Mouse (Mus musculus) neural tube, embryonic 13.5 days (tissue): Measurements from ENCODE around the gene Ugt1a6b. TPM values are rescaled to one million over a fixed set of nuclear protein-coding genes. Genes with fewer than 3 reads are reported as not detected.

Experiments
- ATAC-seq: fragments of 200-750 bp; cut with Nextera tagmentation; 2 replicates; pipeline ENCODE4 v1.8.0; 2017; ENCODE audit warnings: low read depth, mild to moderate bottlenecking, moderate TSS enrichment, moderate library complexity
- H3K27ac ChIP-seq: fragments of 300-500 bp; sonication (generic); replicated peaks from 2 replicates; pipeline ENCODE4 v1.5.1; 2015; ENCODE audit warnings: moderate library complexity, mild to moderate bottlenecking, inconsistent platforms
- H3K27me3 ChIP-seq: fragments of 300-500 bp; sonication (generic); 2 replicates; pipeline ENCODE4 v1.6.1; 2015; ENCODE audit warnings: mild to moderate bottlenecking, inconsistent platforms
- H3K36me3 ChIP-seq: fragments of 300-500 bp; sonication (generic); 2 replicates; pipeline ENCODE4 v1.6.1; 2015; ENCODE audit warnings: mild to moderate bottlenecking, inconsistent platforms
- H3K4me1 ChIP-seq: fragments of 300-500 bp; sonication (generic); replicated peaks from 2 replicates; pipeline ENCODE4 v1.6.1; 2015; ENCODE audit warnings: inconsistent platforms
- H3K4me2 ChIP-seq: fragments of 300-500 bp; sonication (generic); 2 replicates; pipeline ENCODE4 v1.6.1; 2015; ENCODE audit warnings: inconsistent platforms, mild to moderate bottlenecking, moderate library complexity
- H3K4me3 ChIP-seq: fragments of 300-500 bp; sonication (generic); 2 replicates; pipeline ENCODE4 v1.5.1; 2015; ENCODE audit warnings: mild to moderate bottlenecking, inconsistent platforms
- H3K9ac ChIP-seq: fragments of 300-500 bp; sonication (generic); 2 replicates; pipeline ENCODE4 v1.6.1; 2015; ENCODE audit warnings: moderate library complexity, mild to moderate bottlenecking, inconsistent platforms
- H3K9me3 ChIP-seq: fragments of 300-500 bp; sonication (generic); 2 replicates; pipeline ENCODE4 v1.6.1; 2016; ENCODE audit warnings: inconsistent platforms
- WGBS: fragments of 180-500 bp; shearing (Covaris S2); methylation state at CpG from one replicate; pipeline ENCODE4 v1.1.7; 2015; 5-methylcytosine and 5-hydroxymethylcytosine counted together
- polyA plus RNA-seq: library from polyadenylated mRNA; unstranded; fragments of >200 nt; fragmentation: Nextera tagmentation; extraction: Ambion mirVana; gene quantifications from 2 replicates; pipeline ENCODE4 v1.2.1, GENCODE M21; 2015

The Ugt1a6b gene
- polyA plus RNA-seq, 1 experiment from 2014 or later = not detected

DNA sequence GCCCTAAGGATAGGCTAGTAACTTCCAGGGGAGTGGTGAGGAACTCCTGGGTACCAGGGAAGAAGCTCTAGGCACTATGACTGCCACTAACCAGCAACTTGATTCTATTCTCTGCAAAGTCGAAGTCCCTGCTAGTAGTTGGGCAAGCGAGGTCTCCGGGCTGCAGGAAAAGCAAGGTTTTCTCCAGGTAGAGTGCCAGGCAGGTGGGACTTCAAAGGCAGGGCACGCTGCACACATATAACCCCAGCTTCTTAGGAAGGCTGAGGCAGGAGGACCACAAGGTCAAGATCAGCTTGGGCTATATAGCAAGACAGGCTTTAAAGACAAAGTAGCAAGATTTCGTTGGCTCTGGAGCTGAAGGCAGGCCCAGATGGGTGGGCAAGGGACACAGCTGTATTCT is 160.7 kb downstream of the Ugt1a6b start:
- no peaks in the 10 kb centered on the region for H3K27me3 ChIP-seq
- H3K36me3 ChIP-seq = peaks cover 97% of the 10 kb centered on the region
- no peak overlapping the region for H3K4me2 ChIP-seq
- WGBS = 92% methylated on average over 5 of the region's 5 CpGs
- H3K9ac ChIP-seq = no peak overlapping the region
- no peak overlapping the region for H3K27ac ChIP-seq
- H3K4me1 ChIP-seq = peaks cover 25% of the 10 kb centered on the region
- H3K4me3 ChIP-seq = no peak overlapping the region
- 0 out of 2 replicates have a peak, but pooled peaks cover 5% of the 10 kb centered on the region for H3K9me3 ChIP-seq
- ATAC-seq = no peak

- H3K27ac ChIP-seq = no peak overlapping the region
- H3K4me1 ChIP-seq = peaks cover 22% of the 10 kb centered on the region
- peaks cover 100% of the 10 kb centered on the region for H3K36me3 ChIP-seq
- ATAC-seq = no peak
- 90% methylated on average over 7 of the region's 7 CpGs for WGBS
- H3K4me2 ChIP-seq = no peak overlapping the region
- H3K27me3 ChIP-seq = no peaks in the 10 kb centered on the region
- 0 out of 2 replicates have a peak, but pooled peaks cover 5% of the 10 kb centered on the region for H3K9me3 ChIP-seq
- no peak overlapping the region for H3K9ac ChIP-seq
- no peak overlapping the region for H3K4me3 ChIP-seq
These were observed 161.3 kb downstream of the Ugt1a6b start for GRCm38 (mm10) chr1:88264237-88264868.

- no peak overlapping the region for H3K27ac ChIP-seq
- peaks cover 100% of the 10 kb centered on the region for H3K36me3 ChIP-seq
- H3K9ac ChIP-seq = no peak overlapping the region
- no peak overlapping the region for H3K4me3 ChIP-seq
- no peak overlapping the region for H3K4me2 ChIP-seq
- H3K27me3 ChIP-seq = no peaks in the 10 kb centered on the region
- H3K4me1 ChIP-seq = peaks cover 17% of the 10 kb centered on the region
- 0 out of 2 replicates have a peak, but pooled peaks cover 5% of the 10 kb centered on the region for H3K9me3 ChIP-seq
- WGBS = 80% methylated on average over 4 of the region's 4 CpGs
- ATAC-seq = no peak
These were observed 161.8 kb downstream of the Ugt1a6b start for GRCm38 (mm10) chr1:88264869-88265240.

GRCm38 (mm10) chr1:88266123-88266522 is 163.1 kb downstream of the Ugt1a6b start:
- Histone ChIP-seq H3K36me3 (peaks cover 90% of the 10 kb centered on the region), H3K4me1 (peaks cover 12% of the 10 kb centered on the region), H3K27ac (no peak overlapping the region), H3K9me3 (0 out of 2 replicates have a peak, but pooled peaks cover 5% of the 10 kb centered on the region), H3K4me2 (no peak overlapping the region), H3K27me3 (no peaks in the 10 kb centered on the region), H3K4me3 (no peak overlapping the region), H3K9ac (no peak overlapping the region)
- 88% methylated on average over 13 of the region's 13 CpGs for WGBS
- ATAC-seq = no peak

DNA sequence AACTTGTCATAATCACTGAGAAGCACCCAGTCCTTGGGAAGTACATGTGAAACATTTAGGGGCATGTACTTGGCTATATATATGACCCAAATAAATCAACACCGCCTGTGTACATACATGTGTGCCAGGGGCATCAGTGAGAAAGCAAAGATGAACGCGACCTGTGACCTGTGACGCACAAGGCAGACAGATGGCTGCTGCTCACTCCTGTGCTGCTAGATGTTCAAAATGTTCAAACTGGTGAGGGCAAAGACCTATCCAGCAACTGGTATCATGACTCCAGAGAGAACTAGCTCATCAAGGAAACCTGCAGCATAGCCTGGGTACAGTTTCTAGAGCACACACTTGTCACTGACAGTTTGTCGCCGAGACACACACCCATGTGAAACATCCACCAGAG is 164.4 kb downstream of the Ugt1a6b start:
- Histone ChIP-seq H3K4me2 (no peak overlapping the region), H3K4me3 (no peak overlapping the region), H3K27me3 (no peaks in the 10 kb centered on the region), H3K4me1 (peaks cover 3% of the 10 kb centered on the region), H3K9ac (no peak overlapping the region), H3K36me3 (peaks cover 87% of the 10 kb centered on the region), H3K27ac (no peak overlapping the region), H3K9me3 (0 out of 2 replicates have a peak, but pooled peaks cover 5% of the 10 kb centered on the region)
- no peak for ATAC-seq
- 92% methylated on average over 6 of the region's 6 CpGs for WGBS

DNA sequence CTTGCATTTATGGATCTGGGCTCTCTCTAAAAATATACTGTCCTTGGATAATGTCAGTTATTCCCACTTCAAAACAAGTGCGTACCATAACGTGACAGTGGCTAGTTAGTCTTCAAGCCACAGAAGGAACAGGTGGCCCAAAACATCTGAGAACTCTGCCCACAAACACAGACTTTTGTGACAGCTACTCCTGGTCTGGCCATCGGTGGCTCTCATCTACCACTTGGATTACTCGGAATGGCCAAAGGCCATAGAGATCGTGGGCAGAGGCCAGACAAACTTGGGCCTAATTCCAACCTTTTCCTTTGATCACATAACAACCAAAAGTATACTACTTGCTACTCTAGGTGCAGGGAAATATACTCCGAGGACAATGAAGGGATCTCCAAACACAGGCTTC is 165.0 kb downstream of the Ugt1a6b start:
- Histone ChIP-seq H3K36me3 (peaks cover 86% of the 10 kb centered on the region), H3K27ac (no peak overlapping the region), H3K4me2 (no peak overlapping the region), H3K27me3 (no peaks in the 10 kb centered on the region), H3K9me3 (0 out of 2 replicates have a peak, but pooled peaks cover 5% of the 10 kb centered on the region), H3K4me1 (no peaks in the 10 kb centered on the region), H3K9ac (no peak overlapping the region), H3K4me3 (no peak overlapping the region)
- no peak for ATAC-seq
- WGBS = 89% methylated on average over 6 of the region's 6 CpGs

Other genes with a start within 250 kb of the Ugt1a6b start
- gene Dgkd, start 250.0 kb upstream of the Ugt1a6b start, polyA plus RNA-seq = 38.2 and 41.8 TPM in 2 replicates
- 20.8 and 24.2 TPM in 2 replicates for gene Usp40, start 94.7 kb upstream of the Ugt1a6b start, polyA plus RNA-seq
- gene Ugt1a10, start 47.9 kb upstream of the Ugt1a6b start, polyA plus RNA-seq = not detected in 2 replicates
- not detected in 2 replicates for gene Ugt1a9, start 32.5 kb upstream of the Ugt1a6b start, polyA plus RNA-seq
- gene Ugt1a8, start 15.4 kb upstream of the Ugt1a6b start, polyA plus RNA-seq = not detected in 2 replicates
- 1.0 and 1.6 TPM in 2 replicates for gene Ugt1a7c, start 8.2 kb upstream of the Ugt1a6b start, polyA plus RNA-seq
- 2.4 and 2.6 TPM in 2 replicates for gene Ugt1a6a, start 31.6 kb downstream of the Ugt1a6b start, polyA plus RNA-seq
- gene Ugt1a5, start 62.8 kb downstream of the Ugt1a6b start, polyA plus RNA-seq = not detected in 2 replicates
- not detected in 2 replicates for gene Ugt1a2, start 97.3 kb downstream of the Ugt1a6b start, polyA plus RNA-seq
- 16.9 and 18.7 TPM in 2 replicates for gene Dnajb3, start 102.5 kb downstream of the Ugt1a6b start, polyA plus RNA-seq
- gene Ugt1a1, start 108.7 kb downstream of the Ugt1a6b start, polyA plus RNA-seq = not detected in 2 replicates
- gene Mroh2a, start 123.7 kb downstream of the Ugt1a6b start, polyA plus RNA-seq = 0.58 and 0.68 TPM in 2 replicates
- 69.9 and 74.0 TPM in 2 replicates for gene Hjurp, start 174.4 kb downstream of the Ugt1a6b start, polyA plus RNA-seq
- 0.07 TPM in 1 of 2 replicates, not detected in the other for gene Trpm8, start 174.4 kb downstream of the Ugt1a6b start, polyA plus RNA-seq